Mouse (Mus musculus) midbrain, embryonic 16.5 days (tissue): ENCODE results near the gene Rbp7. TPM values are rescaled to one million over a fixed set of nuclear protein-coding genes. Genes with fewer than 3 reads are reported as not detected.

Experiments used
- ATAC-seq: fragments of 200-750 bp; cut with Nextera tagmentation; 2 replicates; pipeline ENCODE4 v1.8.0; 2017; ENCODE audit warnings: moderate TSS enrichment
- H3K27ac ChIP-seq: fragments of 300-500 bp; sonication (generic); 2 replicates; pipeline ENCODE4 v1.5.1; 2014; ENCODE audit warnings: mild to moderate bottlenecking, low read length, mixed read lengths
- H3K27me3 ChIP-seq: fragments of 300-500 bp; sonication (generic); 2 replicates; pipeline ENCODE4 v1.6.1; 2014; ENCODE audit warnings: low read depth, low read length, mixed read lengths; ENCODE audit not compliant: control insufficient read depth, insufficient read depth
- H3K36me3 ChIP-seq: fragments of 300-500 bp; sonication (generic); 2 replicates; pipeline ENCODE4 v1.6.1; 2014; ENCODE audit warnings: mild to moderate bottlenecking, low read length, moderate library complexity, mixed read lengths; ENCODE audit not compliant: control insufficient read depth, insufficient read depth
- H3K4me1 ChIP-seq: fragments of 300-500 bp; sonication (generic); 2 replicates; pipeline ENCODE4 v1.6.1; 2014; ENCODE audit warnings: mild to moderate bottlenecking, low read length, mixed read lengths; ENCODE audit not compliant: control insufficient read depth, insufficient read depth
- H3K4me2 ChIP-seq: fragments of 300-500 bp; sonication (generic); 2 replicates; pipeline ENCODE4 v1.6.1; 2014; ENCODE audit warnings: mild to moderate bottlenecking, low read length, mixed read lengths
- H3K4me3 ChIP-seq: fragments of 300-500 bp; sonication (generic); 2 replicates; pipeline ENCODE4 v1.5.1; 2014; ENCODE audit warnings: low read depth, mild to moderate bottlenecking, low read length, moderate library complexity, mixed read lengths
- H3K9ac ChIP-seq: fragments of 300-500 bp; sonication (generic); 2 replicates; pipeline ENCODE4 v1.6.1; 2014; ENCODE audit warnings: low read depth, low read length, mixed read lengths
- H3K9me3 ChIP-seq: fragments of 300-500 bp; sonication (generic); replicated peaks from 2 replicates; pipeline ENCODE4 v1.6.1; 2014; ENCODE audit warnings: mild to moderate bottlenecking, low read length, mixed read lengths; ENCODE audit not compliant: control insufficient read depth, poor library complexity, severe bottlenecking
- WGBS: fragments of 180-500 bp; shearing (Covaris S2); extraction: QIAGEN DNeasy Blood & Tissue Kit; methylation state at CpG from one replicate; pipeline ENCODE4 v1.1.7; 2014; 5-methylcytosine and 5-hydroxymethylcytosine counted together
- polyA plus RNA-seq: library from polyadenylated mRNA; unstranded; fragments of >200 nt; fragmentation: Nextera tagmentation; extraction: Ambion mirVana; gene quantifications from 2 replicates; pipeline ENCODE4 v1.2.1, GENCODE M21; 2015

The Rbp7 gene
- polyA plus RNA-seq, 1 experiment from 2014 or later = 0.43 TPM

- Histone ChIP-seq H3K27me3 (no peaks in the 10 kb centered on the region), H3K36me3 (no peaks in the 10 kb centered on the region), H3K27ac (peak overlapping the region; percentile 99), H3K4me2 (peak overlapping the region; percentile 62), H3K4me1 (peaks cover 20% of the 10 kb centered on the region), H3K4me3 (peak overlapping the region; percentile 98), H3K9me3 (no peaks in the 10 kb centered on the region), H3K9ac (peak overlapping the region; percentile 95)
- under 1% methylated on average over 35 of the region's 35 CpGs for WGBS
- peak; percentile 81 for ATAC-seq
Observed at GRCm38 (mm10) chr4:149425801-149426292, 28.9 kb downstream of the Rbp7 start.

GRCm38 (mm10) chr4:149424755-149425154, 30.0 kb downstream of the Rbp7 start:
- H3K9me3 ChIP-seq = no peaks in the 10 kb centered on the region
- no peak for ATAC-seq
- H3K4me3 ChIP-seq = peak overlapping the region; percentile 98
- H3K4me1 ChIP-seq = peaks cover 20% of the 10 kb centered on the region
- WGBS = 1% methylated on average over 9 of the region's 9 CpGs
- H3K27me3 ChIP-seq = no peaks in the 10 kb centered on the region
- H3K27ac ChIP-seq = peak overlapping the region; percentile 2; the same call in 1 of the 2 replicates
- H3K36me3 ChIP-seq = no peaks in the 10 kb centered on the region
- H3K9ac ChIP-seq = peak overlapping the region; percentile 40
- peak overlapping the region; percentile 62 for H3K4me2 ChIP-seq

- Histone ChIP-seq H3K9ac (no peak overlapping the region), H3K4me2 (no peak overlapping the region), H3K27ac (no peak overlapping the region), H3K4me3 (no peak overlapping the region), H3K4me1 (peaks cover 24% of the 10 kb centered on the region), H3K36me3 (no peaks in the 10 kb centered on the region), H3K9me3 (no peaks in the 10 kb centered on the region), H3K27me3 (no peaks in the 10 kb centered on the region)
- ATAC-seq = no peak
- WGBS = 86% methylated on average over 5 of the region's 5 CpGs
Observed at GRCm38 (mm10) chr4:149417854-149418365, 36.9 kb downstream of the Rbp7 start.

- H3K4me1 ChIP-seq = peaks cover 20% of the 10 kb centered on the region
- H3K9ac ChIP-seq = no peak overlapping the region
- no peak overlapping the region for H3K4me2 ChIP-seq
- no peak overlapping the region for H3K27ac ChIP-seq
- H3K9me3 ChIP-seq = no peaks in the 10 kb centered on the region
- H3K27me3 ChIP-seq = no peaks in the 10 kb centered on the region
- 82% methylated on average over 2 of the region's 2 CpGs for WGBS
- ATAC-seq = no peak
- H3K36me3 ChIP-seq = no peaks in the 10 kb centered on the region
- no peak overlapping the region for H3K4me3 ChIP-seq
Observed at GRCm38 (mm10) chr4:149416986-149417385, 37.8 kb downstream of the Rbp7 start.

- Histone ChIP-seq H3K27me3 (no peaks in the 10 kb centered on the region), H3K27ac (no peak overlapping the region), H3K9me3 (no peaks in the 10 kb centered on the region), H3K9ac (no peak overlapping the region), H3K4me1 (peaks cover 16% of the 10 kb centered on the region; the same call in 1 of the 2 replicates), H3K4me3 (no peak overlapping the region), H3K36me3 (no peaks in the 10 kb centered on the region), H3K4me2 (no peak overlapping the region)
- no peak for ATAC-seq
- WGBS = 80% methylated on average over 10 of the region's 10 CpGs
Observed at GRCm38 (mm10) chr4:149416417-149416816, 38.4 kb downstream of the Rbp7 start.

GRCm38 (mm10) chr4:149415651-149416169, 39.1 kb downstream of the Rbp7 start:
- no peak overlapping the region for H3K9ac ChIP-seq
- no peak overlapping the region for H3K4me3 ChIP-seq
- H3K27me3 ChIP-seq = no peaks in the 10 kb centered on the region
- H3K9me3 ChIP-seq = no peaks in the 10 kb centered on the region
- 57% methylated on average over 13 of the region's 13 CpGs for WGBS
- no peak for ATAC-seq
- H3K4me2 ChIP-seq = no peak overlapping the region
- no peaks in the 10 kb centered on the region for H3K36me3 ChIP-seq
- H3K4me1 ChIP-seq = peaks cover 16% of the 10 kb centered on the region; the same call in 1 of the 2 replicates
- no peak overlapping the region for H3K27ac ChIP-seq

GRCm38 (mm10) chr4:149414259-149414658, 40.5 kb downstream of the Rbp7 start:
- Histone ChIP-seq H3K36me3 (no peaks in the 10 kb centered on the region), H3K9ac (no peak overlapping the region), H3K27me3 (no peaks in the 10 kb centered on the region), H3K27ac (no peak overlapping the region), H3K4me2 (no peak overlapping the region), H3K4me1 (peaks cover 16% of the 10 kb centered on the region; the same call in 1 of the 2 replicates), H3K9me3 (no peaks in the 10 kb centered on the region), H3K4me3 (no peak overlapping the region)
- WGBS = 86% methylated on average over 3 of the region's 3 CpGs
- no peak for ATAC-seq

- Histone ChIP-seq H3K27ac (no peak overlapping the region), H3K9ac (no peak overlapping the region), H3K4me1 (peaks cover under 1% of the 10 kb centered on the region; the same call in 1 of the 2 replicates), H3K4me2 (no peak overlapping the region), H3K9me3 (no peaks in the 10 kb centered on the region), H3K36me3 (0 out of 2 replicates have a peak, but pooled peaks cover 2% of the 10 kb centered on the region), H3K4me3 (no peak overlapping the region), H3K27me3 (no peaks in the 10 kb centered on the region)
- 90% methylated on average over 4 of the region's 4 CpGs for WGBS
- no peak for ATAC-seq
Observed at GRCm38 (mm10) chr4:149409759-149410158, 45.0 kb downstream of the Rbp7 start.

GRCm38 (mm10) chr4:149408331-149408730, 46.4 kb downstream of the Rbp7 start:
- no peaks in the 10 kb centered on the region for H3K9me3 ChIP-seq
- ATAC-seq = no peak
- no peaks in the 10 kb centered on the region for H3K27me3 ChIP-seq
- H3K27ac ChIP-seq = no peak overlapping the region
- no peak overlapping the region for H3K9ac ChIP-seq
- 90% methylated on average over 6 of the region's 6 CpGs for WGBS
- H3K36me3 ChIP-seq = 0 out of 2 replicates have a peak, but pooled peaks cover 2% of the 10 kb centered on the region
- no peak overlapping the region for H3K4me3 ChIP-seq
- H3K4me2 ChIP-seq = no peak overlapping the region
- no peaks in the 10 kb centered on the region; the same call in 1 of the 2 replicates for H3K4me1 ChIP-seq
